Mouse (Mus musculus) urinary bladder, postnatal 14 days (tissue): ENCODE results near the gene Ank3.

ENCODE experiments used
- DNase-seq: peaks from one replicate; pipeline ENCODE4 v3.0.0; 2021; ENCODE audit warnings: low spot score

The Ank3 gene

DNA sequence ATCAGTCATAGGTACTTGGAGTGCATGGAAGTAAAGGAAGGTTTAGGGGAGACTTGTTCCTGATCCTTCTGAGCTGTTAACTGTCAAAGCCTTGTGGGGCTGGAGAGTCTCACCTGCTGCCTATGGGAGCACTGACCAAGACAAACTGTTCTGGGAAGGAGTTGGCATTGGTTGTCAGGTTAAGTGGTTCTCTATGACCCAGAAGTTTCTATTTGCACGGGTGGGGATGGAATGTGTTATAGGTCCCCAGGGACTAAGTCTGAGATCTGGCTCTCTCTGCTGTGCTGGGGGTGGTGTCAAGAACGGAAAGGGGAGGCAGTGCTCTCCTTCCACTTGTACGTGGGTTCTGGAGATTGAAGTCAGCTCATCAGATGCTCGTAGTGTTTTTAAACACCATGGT is 6.9 kb downstream of the Ank3 start:
- no peak for DNase-seq

DNA sequence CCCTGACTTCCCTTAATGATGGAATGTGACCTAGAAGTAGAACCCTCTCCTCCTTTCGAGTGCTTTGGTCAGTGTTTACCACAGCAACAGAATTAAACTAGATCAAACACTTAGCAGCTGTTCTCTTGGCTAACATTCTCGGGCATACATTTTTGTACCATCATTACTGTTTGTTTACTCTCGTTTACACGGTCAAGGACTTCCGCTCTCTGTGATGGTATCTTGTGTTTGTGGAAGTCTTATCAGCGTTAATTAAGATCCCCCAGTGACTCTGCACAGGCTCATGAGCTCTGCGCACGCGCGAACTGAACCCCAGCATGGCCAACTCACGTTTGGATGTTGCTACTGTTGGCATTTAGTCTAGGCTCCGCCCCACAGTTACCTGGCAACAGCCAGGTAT is 16.3 kb downstream of the Ank3 start:
- peak; percentile 49 for DNase-seq

DNA sequence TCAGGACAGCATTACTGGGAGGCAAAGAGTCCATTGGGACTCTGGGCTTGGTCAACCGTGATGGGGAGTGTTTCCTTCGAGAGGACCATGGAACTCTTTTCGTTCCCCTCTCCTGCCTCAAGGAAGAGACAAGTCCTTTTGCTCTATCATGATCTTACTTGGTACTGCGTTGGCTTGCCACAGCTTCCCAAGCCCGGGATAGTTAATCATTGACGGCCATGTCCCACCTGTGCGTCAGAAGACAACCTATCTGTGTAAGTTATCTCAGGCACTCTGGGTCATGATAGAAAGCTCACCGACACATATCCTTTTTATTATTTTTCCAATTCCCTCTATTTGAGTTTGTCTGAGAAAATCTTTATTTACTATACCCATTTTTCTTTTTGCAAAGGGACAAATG is 20.1 kb downstream of the Ank3 start:
- DNase-seq = peak; percentile 20

DNA sequence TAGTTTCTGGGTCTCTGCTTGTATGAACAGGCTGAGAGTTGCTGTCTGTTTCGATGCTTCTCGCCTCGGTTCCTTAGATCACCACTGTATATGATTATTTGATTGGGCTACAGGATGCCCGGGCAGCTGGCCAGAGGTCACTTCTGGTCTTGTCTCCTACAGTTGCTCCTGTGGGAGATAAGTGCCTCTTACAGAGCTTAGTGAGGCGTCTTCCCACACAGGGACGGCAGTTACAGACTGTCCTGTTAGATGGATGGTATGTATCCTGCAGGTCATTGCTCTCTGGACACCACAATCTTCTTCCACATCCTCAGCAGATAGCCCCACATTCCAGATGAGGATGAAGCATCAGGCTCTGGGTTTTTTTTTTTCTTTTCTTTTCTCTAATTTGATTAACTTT is 21.7 kb downstream of the Ank3 start:
- DNase-seq = no peak

DNA sequence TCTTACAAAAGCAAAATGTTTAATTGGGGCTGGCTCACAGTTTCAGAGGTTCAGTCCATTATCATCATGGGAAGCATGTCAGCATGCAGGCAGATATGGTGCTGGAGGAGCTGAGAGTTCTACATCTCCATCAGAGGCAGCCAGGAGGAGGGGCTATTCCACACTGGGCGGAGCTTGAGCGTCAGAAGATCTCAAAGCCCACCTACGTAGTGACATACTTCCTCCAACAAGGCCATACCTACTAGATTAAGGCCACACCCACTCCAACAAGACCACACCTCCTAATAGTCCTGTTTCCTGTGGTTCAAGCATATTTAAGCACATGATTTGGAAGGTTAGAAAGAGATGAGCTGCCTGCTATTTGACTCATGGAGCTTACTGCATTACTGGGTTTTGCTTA is 25.5 kb downstream of the Ank3 start:
- no peak for DNase-seq

DNA sequence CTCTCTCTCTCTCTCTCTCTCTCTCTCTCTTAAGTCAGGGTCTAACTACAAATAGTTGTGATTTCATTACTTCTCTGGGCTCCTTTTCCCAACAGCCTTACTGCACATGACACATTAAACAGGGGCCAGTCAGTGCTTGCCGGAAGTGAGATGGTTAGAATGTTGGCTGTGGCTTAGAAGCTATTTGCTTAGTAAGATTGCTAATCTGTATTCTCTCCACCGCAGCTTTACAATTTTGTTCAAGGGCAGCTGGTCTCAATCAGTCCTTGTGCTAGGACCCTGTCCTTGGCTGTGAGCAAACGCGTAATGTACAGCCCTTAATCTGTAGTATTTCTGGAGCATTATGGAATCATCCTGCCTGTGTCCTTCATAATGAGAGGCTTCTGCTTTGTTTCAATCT is 31.6 kb downstream of the Ank3 start:
- DNase-seq = no peak

DNA sequence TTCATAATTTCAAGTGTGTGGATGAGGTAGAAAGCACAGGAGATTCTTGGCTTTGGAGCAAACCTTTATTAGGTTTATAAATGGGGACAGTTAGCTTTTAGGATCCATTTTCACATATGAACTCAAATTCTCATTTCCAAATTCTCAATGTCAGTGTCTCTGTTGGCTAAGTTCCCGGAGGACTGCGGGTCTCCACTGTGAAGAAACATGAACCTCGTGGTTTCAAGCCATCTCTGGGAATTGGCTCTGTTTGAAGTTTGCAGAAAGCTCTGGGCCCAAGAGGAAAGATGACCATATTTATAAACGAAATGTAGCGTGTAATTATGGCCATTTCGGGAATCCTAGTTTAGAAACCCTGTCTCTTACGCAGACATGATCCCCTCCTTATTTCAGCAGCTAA is 32.5 kb downstream of the Ank3 start:
- DNase-seq = no peak

DNA sequence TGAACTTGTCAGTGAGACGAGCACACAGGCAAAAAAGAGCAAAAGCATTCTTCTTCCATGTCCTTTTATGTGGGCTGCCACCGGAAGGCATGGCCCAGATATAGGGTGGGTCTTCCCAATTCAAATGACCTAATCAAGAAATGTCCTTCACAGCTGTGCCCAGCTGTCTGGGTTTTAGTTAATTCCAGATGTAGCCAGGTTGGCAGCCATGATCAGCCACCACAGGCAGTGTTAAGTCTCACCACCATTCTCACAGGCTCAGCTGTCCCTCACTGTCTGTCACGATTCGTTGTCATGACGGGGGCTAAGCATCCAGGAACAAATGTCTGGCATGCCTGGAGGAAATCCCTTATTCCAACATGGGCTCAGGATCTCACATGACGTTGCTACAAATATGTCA is 36.6 kb downstream of the Ank3 start:
- DNase-seq = no peak

DNA sequence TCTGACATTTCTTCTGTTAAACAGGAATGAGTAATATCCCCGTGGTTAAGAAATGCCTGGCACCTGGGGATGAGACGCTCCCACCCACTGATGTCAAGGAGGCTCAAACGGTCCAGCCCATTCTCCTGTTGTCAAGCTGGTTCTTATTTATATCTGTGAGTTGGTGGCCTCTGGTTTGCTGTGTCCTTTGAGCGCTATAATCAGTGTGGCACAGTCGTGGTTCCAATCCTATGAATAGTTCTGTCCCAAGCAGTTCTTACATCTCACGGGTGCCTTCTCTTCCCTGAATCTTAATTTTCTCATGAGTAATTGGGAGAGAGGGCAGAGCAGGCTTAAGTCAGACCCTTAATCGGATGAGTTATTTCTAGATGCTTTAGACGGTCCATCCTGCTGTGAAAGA is 40.9 kb downstream of the Ank3 start:
- no peak for DNase-seq

DNA sequence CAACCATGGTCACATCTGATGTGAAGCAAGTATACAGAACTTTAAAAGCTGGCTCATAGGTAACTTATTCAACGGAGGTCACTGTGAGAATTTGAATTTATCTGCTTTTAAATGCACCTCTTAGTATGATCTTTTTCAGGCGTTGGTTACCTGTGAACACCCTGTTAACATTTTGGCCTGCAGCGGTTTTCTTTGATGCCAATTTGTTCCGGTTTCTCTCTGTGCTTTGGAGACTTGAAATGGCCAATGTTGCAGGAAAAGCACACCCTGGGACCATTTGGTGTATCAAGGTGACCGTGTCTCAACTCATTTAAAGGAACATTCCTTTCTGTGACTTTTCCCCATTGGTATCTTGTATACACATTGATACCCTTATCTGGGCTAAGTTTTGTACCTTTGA is 46.0 kb downstream of the Ank3 start:
- DNase-seq = no peak

DNA sequence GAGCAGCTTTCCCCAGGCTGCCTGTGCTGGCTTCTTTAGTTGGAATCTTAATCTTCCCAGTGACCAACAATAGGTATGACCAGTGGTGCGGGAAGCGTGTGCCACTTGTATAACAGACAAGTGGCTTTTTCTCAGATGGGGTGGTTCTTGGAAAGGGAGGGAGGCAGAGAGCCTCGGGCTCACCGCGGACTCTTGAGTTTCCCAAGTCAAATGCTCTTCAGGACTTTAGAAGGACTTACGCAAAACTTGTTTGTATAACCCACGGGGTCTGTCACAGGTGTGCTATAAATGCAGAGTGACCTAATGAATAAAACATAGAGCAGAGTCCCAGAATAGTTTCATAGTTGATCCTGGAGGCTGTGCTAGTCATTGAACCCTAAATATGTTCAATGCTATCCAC is 47.4 kb downstream of the Ank3 start:
- DNase-seq = no peak

DNA sequence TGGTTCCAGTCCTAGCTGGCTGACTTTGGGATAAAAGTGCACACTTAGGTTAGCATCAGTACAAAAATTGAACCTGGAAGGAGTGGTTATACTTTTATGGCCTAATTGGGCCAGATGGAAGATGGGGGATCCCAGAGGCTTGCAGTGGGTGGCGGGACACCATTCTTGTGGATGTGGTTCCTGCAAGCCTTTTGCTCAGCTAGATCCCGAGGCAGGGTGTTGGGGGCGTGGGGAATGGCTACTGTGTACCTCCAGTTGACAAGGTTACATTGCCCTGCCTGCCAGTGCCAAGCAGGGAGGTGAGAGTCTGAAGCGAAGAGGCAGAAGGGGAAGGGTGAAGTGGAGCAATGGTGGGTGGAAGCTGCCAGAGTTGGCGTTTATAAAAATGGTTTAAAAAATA is 48.0 kb downstream of the Ank3 start:
- no peak for DNase-seq

DNA sequence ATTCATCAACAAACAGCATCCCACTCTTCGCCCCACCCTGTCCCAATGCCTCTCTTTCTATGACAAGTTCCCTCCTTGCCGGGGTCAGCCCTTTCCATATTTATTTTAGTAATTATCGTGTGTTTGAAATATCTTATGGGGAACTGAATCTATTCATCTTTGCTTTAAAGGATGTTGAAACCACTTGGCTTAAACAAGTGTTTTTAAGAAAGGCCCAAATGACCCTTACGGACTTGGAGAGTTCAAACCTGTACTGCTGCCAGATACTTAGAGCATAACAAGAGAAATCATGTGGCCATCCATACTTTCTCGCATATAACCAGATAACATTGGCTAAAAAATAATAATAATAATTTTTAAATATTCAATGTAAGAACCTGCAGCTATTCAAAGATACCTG is 48.7 kb downstream of the Ank3 start:
- DNase-seq = no peak

DNA sequence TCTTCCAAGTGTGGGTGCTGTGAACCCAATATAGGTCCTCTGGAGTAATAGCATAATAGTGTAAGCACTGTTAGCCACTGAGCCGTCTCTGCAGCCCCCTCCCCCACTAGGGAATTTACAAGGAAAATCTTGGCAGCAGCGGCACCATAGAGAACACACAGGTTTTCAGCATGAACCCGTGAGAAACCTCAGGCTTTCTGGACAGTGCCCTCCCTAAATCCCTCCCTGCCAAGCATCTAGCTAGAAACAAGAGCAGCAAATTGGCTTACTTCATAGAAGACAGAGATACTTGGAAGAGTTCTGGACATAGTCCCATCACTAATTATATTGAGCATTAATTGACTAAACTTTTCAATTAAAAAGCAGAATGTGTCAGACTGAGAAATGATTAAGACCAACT is 49.6 kb downstream of the Ank3 start:
- no peak for DNase-seq

DNA sequence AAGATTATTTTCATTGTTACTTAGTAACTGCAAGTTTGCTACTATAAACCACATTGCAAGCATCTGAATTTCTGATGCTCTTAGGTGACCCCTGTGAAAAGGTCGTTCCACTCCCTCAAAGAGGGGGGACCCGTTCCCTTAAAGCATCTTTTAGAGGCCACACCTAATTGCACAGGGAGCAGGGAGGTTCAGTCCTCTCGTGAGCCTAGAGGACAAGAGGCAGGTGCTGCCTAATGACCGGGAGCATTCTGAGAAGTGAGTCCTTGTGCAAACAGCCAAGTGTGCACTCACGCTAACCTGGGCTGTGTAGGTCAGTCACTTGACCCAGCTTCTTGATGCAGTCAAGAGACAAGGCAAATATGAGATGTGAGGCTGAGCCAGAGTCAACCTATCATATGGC is 52.4 kb downstream of the Ank3 start:
- no peak for DNase-seq

DNA sequence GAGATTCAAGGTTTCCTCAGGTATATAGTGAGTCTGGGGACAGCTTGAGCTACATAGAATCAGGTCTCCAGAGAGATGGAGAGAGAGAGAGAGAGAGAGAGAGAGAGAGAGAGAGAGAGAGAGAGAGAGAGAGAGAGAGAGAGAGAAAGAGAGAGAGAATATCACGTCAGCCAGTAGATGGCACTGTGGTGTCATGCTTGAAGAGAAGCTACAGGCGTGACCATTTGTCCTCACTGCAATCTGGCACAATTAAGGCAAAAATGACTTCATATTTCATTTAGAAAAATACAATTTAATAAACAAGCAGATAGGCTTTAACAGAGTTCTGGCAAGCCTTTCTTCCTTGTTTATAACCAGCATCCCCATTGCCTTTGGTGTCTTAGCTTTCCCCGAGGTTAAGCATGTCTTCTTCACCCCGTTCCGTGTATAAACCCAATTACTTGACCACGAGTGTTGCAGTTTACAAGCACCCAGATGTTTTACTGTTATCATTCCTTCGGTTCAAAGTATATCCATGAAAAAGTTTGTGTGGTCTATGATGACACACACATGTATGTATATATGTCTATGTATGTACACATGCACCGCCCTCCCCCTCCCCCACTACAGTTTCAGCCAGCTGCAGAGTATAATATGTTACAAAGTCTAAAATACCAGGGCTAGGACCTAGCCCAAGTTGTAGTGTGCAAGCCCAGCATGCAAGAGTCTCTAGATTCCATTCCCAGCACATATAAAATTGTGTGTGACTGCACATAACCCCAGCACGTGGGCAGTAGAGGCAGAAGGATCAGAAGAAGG is 53.8 kb downstream of the Ank3 start:
- peak; percentile 73 for DNase-seq

DNA sequence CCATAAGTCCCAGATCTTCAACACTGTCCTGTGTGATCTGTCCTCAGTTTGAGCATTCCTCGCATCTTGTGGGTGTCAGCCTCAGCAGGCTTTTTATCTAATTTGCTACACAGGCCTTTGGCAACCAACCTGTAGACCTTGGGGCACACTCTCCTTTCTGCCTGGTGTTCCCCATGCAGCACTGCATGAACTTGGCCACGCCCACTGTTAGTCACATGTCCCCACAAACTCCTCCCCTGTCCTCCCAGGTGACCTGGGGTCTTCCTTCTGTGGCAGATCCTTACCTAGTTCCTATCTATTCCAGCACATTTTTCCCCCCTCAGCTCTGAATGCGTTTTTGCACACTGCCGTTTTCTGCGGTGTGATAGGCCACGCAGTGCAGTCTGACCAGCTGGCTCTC is 55.0 kb downstream of the Ank3 start:
- no peak for DNase-seq

DNA sequence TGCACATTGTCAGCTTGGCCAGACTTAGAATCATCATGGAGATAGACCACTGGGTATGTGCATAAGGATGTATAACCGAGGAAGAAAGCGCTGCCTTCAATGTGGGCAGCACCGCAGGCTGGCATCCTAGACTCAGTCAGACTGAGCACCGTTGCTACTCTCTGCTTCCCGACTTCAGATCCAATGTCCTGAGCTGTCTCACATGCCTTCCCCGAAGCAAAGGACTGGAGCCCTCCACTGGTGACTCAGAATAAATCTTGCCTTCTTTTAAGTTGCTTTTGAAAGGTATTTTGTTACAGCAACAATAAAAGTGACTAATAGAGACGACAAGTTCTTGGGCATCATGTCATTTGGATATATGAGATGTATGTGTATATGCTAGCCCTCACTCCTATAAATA is 55.9 kb downstream of the Ank3 start:
- DNase-seq = no peak

DNA sequence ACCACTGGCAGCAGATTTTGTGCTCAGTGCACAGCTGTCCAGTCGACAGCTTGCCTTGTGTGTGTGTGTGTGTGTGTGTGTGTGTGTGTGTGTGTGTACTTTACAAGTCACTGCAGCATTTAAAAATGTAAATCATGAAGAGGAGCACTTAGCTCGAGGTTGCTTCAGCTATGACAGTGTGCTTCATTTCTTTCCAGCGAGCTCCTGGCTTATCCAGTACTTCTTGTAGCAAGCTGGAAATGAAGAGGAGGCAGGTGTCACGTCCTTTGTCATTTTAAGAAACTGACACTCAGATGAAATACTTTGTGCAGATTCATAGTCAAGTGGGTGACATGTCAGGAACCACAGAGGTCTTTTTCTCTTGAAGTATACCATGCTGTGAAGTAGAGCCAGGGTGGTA is 66.3 kb downstream of the Ank3 start:
- no peak for DNase-seq

DNA sequence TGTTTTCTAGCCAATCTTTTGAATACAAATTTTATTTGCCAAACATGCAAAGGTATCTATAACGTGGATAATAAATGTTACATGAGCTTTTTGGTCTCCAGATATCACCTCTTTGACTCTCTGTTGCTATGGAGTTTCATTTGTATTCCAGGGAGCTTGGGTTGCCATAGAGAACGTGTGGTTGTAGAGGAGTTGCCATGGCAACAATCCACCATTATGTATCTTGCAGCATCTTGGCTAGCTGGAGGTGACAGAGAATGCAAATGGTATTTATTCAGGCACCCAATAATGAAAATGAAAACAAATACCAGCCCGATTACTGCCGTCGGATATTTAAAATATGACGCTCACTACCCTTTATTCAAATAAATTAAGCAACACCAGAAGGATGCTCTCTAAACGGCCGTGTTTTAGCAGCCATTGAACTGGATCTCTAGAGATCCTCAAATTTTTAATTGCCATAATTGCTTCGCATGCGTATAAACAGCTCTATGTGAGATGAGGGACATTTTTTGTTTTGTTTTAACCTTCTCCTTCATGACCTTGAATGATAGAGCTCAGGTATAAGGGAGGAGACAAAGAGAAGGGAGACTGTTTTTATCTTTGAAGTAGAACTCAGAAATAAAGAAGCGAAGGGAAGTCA is 67.1 kb downstream of the Ank3 start:
- DNase-seq = no peak

DNA sequence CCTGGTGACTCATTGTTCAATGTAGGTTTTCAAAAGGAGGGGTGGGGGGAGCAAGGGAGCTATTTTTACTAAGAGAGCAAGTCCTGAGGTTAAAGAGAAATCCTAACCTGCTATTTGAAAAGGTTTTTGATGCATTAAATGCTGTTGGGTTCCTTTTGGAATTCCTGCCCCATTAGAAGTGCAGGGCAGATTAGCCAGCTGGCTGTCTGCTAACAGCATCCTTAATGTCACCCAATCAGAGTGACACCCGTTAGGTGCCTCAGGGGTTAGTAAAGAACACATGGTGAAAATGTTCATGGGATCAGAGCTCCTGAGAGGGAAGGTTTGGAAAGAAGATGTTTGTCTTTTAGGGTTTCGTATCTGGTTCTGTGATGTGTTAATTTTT is 67.6 kb downstream of the Ank3 start:
- no peak for DNase-seq

DNA sequence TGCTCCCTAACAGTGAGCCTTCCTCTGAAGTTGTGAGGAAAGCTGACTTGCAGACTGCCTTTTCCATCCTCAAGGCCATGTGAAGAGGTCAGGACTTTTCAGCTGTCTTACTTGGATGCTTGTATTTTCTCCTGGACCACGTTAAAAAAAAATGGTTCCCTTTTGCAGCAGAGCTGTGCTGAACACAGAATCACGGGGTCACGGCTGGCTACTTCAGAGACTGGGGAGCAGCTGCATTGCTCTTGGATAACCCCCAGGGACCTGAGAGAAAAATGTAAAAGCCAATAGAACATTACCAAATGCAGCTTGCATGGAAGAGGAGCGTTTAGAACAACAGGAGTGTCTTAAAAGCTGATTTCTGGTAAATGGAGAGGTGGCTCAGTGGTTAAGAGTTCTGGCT is 68.0 kb downstream of the Ank3 start:
- no peak for DNase-seq

DNA sequence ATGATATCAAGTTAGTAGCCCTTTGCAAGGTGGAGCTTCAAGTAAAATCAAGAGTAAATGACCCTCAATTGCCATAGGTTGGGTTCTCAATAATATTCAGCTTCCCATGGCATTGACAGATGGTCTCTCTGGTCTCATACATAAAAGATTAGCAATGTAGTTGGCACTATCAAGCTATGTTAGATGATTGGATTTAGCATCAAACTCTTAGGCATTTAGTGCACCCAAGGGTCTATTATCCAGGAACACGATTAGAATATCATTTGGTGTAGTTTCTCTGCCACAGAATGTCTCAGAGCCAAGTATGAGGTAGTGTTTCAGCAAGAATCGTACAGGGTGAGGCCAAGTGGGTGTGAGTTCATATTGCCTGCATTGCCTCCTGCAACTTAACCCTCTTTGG is 68.6 kb downstream of the Ank3 start:
- no peak for DNase-seq

DNA sequence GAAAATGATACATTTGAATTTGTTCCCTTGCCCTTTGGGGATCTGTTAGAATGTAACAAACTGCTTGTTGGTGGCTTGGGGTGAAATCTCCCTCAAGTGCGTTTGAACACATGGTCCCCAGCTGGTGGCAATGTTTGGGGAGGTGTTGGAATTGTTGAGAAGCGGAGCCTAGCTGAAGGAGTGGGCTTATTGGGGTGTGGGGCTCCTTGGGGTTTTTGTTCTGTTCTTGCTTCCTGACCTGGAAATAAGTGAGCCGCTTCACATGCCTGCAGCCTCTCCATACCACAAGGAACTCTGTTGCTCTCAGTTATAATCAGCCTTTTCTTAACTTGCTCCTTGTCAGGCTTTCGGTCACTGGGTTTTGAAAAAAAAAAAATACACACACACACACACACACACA is 73.3 kb downstream of the Ank3 start:
- no peak for DNase-seq
